Mouse (Mus musculus): Measurements from ENCODE around the gene Efhd2.

DNA sequence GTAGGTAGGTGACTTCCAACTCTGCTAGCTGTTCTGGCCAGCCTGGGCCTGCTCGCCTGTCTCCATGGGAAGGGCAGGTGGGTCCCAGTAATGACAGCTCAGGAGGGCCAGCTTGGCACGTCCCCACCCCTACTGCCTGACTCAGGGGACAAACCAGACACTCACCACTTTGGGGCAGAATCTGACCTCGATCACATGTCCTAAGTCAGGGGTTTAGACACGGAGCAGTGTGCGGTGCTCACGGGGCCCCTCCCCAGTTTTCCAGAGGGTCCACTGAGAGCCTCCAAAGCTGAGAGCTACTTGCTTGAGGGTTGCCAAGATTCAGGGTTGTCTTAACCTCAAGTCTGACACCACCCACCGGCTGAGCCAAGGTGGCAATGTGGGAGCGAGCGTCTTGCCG lies 6.7 kb downstream of the Efhd2 start:
- TF ChIP-seq POLR2A (IDR thresholded peaks at IDR 0.05; ENCODE audit: borderline replicate concordance, control insufficient read depth, low read depth, low read length), result no peak
- TF ChIP-seq CTCF (IDR thresholded peaks at IDR 0.05; ENCODE audit: control insufficient read depth, insufficient read depth, low read length), result no peak
